Mouse (Mus musculus): ENCODE data around the gene Hist2h4. TPM values are rescaled to one million over a fixed set of nuclear protein-coding genes. Genes with fewer than 3 reads are reported as not detected.
"Not testable (repeated sequence)": the region's sequence is repeated elsewhere in the genome, so short reads cannot be mapped to it uniquely, and the experiment has no call there.

Gene Hist2h4
- polyA plus RNA-seq, 1 experiment = not detected

DNA sequence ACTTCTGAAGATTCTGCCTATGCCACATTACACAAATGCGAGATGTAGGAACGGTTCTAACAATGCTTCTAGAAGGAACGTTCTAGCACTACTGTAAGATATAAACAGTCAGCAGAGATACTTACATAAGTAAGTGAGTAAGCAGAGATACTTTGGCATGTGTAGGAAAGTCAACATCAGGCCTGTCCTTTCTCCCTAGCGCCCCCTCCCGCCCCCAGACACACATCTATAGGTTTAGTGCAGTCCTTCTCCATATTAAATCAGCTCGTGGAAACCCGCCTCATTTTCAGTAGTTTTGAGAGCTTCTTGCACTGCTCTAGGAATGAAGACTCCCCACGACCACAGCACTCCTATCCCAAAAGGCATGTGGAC is 14.3 kb upstream of the Hist2h4 start:
- Histone ChIP-seq H3K4me1 (ENCODE audit: control insufficient read depth, insufficient read depth, low read length) (peaks cover 4% of the 10 kb centered on the region), H3K27ac (ENCODE audit: insufficient read depth, low read depth, low read length) (0 out of 2 replicates have a peak overlapping the region, but pooled peaks have one; percentile 38), H3K4me3 (ENCODE audit: insufficient read depth, low read depth, low read length) (peak overlapping the region; percentile 49)
- no peak for TF ChIP-seq CTCF (IDR thresholded peaks at IDR 0.05; ENCODE audit: insufficient read depth, low read depth, low read length)
- TF ChIP-seq POLR2A (IDR thresholded peaks at IDR 0.05; ENCODE audit: insufficient read depth, low read depth, low read length) = no peak
- WGBS = 18% methylated on average over 8 of the region's 8 CpGs

DNA sequence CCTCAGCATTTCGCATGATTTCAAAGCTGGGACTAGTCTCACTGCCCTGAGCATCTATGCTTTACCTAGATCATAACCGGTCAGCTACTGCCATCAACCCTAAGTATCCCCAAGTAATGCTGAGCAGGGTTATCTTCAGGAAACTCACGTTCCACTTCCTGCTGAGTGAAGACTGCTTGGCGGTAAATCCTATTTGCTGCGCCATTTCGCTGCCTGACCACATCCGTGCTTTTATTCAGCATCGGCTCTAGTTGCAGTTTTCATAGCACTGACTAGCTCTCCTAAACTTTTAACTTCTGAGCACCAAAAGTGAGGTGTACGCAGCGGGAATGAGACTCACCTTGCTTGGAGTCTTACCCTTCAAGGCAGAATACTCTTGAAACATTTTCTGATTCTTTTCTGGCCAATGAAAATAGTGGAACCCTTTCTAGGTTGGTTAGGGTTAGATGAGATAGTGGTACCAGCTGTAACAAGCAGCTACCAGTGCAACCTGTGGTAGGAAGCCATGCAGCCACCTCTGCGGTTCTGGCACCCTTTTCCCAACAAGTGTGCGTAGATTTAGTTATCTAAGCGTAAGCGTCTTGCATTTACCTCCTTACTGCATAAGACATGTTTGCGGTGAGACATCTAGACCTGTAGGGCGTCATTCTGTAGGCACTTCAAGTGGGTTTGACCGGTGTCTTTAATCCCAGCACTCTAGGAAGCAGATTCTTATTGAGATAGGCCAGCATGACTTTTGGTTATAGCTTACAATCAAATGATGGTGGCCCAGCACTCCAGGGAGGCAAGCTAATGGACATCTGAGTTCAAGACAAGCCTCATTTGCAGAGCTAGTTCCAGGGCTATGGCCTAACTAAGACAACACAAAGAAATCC is 10.7 kb upstream of the Hist2h4 start:
- Histone ChIP-seq H3K27ac (ENCODE audit: insufficient read depth, low read depth, low read length) (no peak overlapping the region), H3K4me1 (ENCODE audit: control insufficient read depth, insufficient read depth, low read length) (peaks cover 4% of the 10 kb centered on the region), H3K4me3 (ENCODE audit: insufficient read depth, low read depth, low read length) (no peak overlapping the region)
- 93% methylated on average over 17 of the region's 17 CpGs for WGBS
- TF ChIP-seq POLR2A (IDR thresholded peaks at IDR 0.05; ENCODE audit: insufficient read depth, low read depth, low read length) (no peak), CTCF (IDR thresholded peaks at IDR 0.05; ENCODE audit: insufficient read depth, low read depth, low read length) (no peak)

DNA sequence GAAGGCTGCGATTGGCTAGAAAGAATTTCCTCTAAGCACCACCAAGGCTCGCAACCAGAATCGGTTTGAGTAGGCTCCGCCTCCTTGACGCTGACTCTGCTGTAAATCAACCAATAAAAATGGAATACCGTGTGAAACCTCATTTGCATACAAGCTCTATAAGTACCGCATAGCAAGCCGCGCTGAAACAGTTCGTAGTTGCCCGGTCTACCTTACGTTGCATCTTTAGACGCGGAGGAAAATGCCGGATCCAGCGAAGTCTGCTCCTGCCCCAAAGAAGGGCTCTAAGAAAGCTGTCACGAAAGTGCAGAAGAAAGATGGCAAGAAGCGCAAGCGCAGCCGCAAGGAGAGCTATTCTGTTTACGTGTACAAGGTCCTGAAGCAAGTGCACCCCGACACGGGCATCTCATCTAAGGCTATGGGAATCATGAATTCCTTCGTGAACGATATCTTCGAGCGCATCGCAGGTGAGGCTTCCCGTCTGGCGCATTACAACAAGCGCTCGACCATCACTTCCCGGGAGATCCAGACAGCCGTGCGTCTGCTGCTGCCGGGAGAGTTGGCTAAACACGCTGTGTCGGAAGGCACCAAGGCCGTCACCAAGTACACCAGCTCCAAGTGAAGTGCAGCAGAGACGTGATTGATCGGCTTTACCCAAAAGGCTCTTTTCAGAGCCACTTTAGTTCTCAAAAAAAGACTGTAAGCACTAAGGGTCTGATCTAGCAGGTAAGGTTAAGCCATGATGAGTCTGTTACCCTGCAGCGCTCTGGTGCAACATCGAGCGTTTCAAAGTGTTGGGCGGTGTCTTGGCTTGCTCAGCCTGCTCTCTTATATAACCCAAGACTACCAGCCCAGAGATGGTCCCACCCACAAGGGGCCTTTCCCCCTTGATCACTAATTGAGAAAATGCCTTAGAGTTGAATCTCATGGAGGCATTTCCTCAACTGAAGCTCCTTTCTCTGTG is 6.7 kb upstream of the Hist2h4 start, which contains the start of gene Hist2h2bb:
Gene Hist2h2bb, plus strand, starts transcription at position 242 of the 964 bp plus-strand sequence.
- H3K4me3 ChIP-seq (ENCODE audit: insufficient read depth, low read depth, low read length) = peak within 1 kb of the TSS; percentile 86
- no peaks in the 10 kb centered on the region for H3K4me1 ChIP-seq (ENCODE audit: control insufficient read depth, insufficient read depth, low read length)
- WGBS = under 1% methylated on average over 45 of the region's 45 CpGs
- TF ChIP-seq CTCF (IDR thresholded peaks at IDR 0.05; ENCODE audit: insufficient read depth, low read depth, low read length) (no peak), POLR2A (IDR thresholded peaks at IDR 0.05; ENCODE audit: insufficient read depth, low read depth, low read length) (peak; percentile 99)
- H3K27ac ChIP-seq (ENCODE audit: insufficient read depth, low read depth, low read length) = peak within 1 kb of the TSS; percentile 98

DNA sequence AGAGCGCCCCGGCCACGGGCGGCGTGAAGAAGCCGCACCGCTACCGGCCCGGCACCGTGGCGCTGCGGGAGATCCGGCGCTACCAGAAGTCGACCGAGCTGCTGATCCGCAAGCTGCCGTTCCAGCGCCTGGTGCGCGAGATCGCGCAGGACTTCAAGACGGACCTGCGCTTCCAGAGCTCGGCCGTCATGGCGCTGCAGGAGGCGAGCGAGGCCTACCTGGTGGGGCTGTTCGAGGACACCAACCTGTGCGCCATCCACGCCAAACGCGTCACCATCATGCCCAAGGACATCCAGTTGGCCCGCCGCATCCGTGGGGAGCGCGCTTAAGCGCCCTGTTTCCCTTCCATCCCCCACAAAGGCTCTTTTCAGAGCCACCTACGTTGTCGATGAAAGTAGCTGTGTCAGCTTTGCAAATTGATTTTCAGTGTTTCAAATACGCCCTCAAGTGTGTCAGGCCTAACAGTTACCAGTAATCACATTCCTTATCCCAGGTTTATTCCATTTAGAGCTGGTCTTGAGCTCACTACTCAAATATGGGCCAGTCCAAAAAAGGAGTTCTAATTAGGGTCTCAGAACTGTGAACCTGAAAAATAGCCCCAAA is 5.8 kb upstream of the Hist2h4 start:
- peak overlapping the region; percentile 51 for H3K4me3 ChIP-seq (ENCODE audit: insufficient read depth, low read depth, low read length)
- 0% methylated on average over 14 of the region's 44 CpGs for WGBS
- H3K27ac ChIP-seq (ENCODE audit: insufficient read depth, low read depth, low read length) = peak overlapping the region; percentile 98
- TF ChIP-seq POLR2A (IDR thresholded peaks at IDR 0.05; ENCODE audit: insufficient read depth, low read depth, low read length) = peak; percentile 49
- H3K4me1 ChIP-seq (ENCODE audit: control insufficient read depth, insufficient read depth, low read length) = not testable (repeated sequence)

DNA sequence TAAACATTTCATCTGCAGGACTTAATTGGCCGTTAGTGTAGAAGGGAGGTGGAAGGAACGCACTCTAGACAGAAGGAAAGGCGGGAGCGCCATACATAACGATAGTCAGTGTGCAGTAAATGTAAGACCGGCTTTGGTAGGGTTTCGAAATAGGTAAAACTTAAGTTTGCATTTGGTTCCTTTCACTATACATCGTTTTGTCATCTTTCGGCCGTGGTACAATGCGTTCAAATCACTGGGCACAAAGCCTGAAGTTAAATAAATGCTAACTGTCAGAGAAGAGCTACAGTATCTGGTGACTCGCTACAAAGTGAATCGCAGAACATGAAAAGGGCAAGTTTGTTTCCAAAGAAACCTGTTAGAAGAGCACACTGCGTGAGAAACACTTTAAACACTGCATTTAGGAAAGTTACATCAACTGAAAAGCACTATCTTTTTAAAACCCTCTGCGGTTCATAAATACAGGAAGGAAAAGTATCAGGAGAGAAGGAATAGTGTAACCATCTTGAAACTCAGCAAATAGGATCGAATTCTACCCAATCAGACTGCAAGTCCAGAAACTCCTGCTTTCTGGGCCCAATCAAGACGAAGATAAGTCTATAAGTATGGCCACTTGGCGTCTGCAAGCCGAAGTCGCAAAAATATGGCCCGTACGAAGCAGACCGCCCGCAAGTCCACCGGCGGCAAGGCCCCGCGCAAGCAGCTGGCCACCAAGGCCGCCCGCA is 5.1 kb upstream of the Hist2h4 start, which contains the start of gene Hist2h3b:
Gene Hist2h3b, plus strand, starts transcription at position 604 of the 725 bp plus-strand sequence.
- Histone ChIP-seq H3K4me3 (ENCODE audit: insufficient read depth, low read depth, low read length) (peak within 1 kb of the TSS; percentile 86), H3K27ac (ENCODE audit: insufficient read depth, low read depth, low read length) (peak within 1 kb of the TSS; percentile 98), H3K4me1 (ENCODE audit: control insufficient read depth, insufficient read depth, low read length) (peaks cover 3% of the 10 kb centered on the region; the same call in 1 of the 2 replicates)
- TF ChIP-seq POLR2A (IDR thresholded peaks at IDR 0.05; ENCODE audit: insufficient read depth, low read depth, low read length) (peak; percentile 86), CTCF (IDR thresholded peaks at IDR 0.05; ENCODE audit: insufficient read depth, low read depth, low read length) (no peak)
- WGBS = 5% methylated on average over 30 of the region's 30 CpGs

DNA sequence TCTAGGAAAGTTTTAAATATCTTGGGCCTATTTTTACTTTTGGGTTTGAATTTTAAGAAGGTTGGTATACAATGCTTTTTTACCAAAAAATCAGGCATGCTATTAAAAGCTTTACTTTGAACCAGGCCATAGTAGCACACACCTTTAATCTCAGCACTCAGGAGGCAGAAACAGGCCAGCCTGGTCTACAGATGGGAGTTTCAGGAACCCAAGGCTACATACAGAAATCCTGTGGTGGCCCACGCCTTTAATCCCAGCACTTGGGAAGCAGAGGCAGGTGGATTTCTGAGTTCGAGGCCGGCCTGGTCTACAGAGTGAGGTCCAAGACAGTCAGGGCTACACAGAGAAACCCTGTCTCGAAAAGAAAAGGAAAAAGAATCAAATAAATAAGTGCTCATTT is 4.4 kb upstream of the Hist2h4 start:
- H3K27ac ChIP-seq (ENCODE audit: insufficient read depth, low read depth, low read length) = peak overlapping the region; percentile 41; the same call in 1 of the 2 replicates
- 64% methylated on average over 4 of the region's 4 CpGs for WGBS
- TF ChIP-seq POLR2A (IDR thresholded peaks at IDR 0.05; ENCODE audit: insufficient read depth, low read depth, low read length) (no peak), CTCF (IDR thresholded peaks at IDR 0.05; ENCODE audit: insufficient read depth, low read depth, low read length) (no peak)
- no peak overlapping the region for H3K4me3 ChIP-seq (ENCODE audit: insufficient read depth, low read depth, low read length)
- peaks cover 3% of the 10 kb centered on the region; the same call in 1 of the 2 replicates for H3K4me1 ChIP-seq (ENCODE audit: control insufficient read depth, insufficient read depth, low read length)

DNA sequence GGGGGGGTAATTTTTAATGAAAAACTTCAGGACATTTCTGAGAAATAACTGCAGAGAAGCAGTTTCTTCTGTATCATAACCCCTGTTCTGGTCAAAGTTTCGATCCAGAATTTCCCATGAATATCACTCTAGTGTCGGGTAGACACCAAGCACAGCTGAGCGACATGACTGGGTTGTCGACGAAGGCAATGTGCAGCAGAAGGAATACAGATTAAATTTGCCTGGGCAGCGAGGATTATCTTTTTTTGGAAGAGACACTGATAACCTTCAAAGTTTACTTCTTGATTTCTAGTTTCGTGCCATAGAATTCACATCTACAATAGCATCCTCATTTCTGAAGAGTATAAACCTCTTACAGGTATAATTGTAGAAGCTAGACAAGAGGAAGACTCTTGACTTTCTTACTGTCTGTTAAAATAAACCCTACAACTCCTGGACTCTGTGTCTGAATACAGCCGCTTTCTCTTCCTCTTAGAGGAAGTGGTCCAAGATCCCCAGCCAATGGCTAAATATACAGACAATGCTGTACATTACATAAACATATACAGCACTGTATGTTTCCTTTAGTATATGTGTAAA is 3.1 kb upstream of the Hist2h4 start:
- H3K4me3 ChIP-seq (ENCODE audit: insufficient read depth, low read depth, low read length) = no peak overlapping the region
- 93% methylated on average over 8 of the region's 8 CpGs for WGBS
- no peak overlapping the region for H3K27ac ChIP-seq (ENCODE audit: insufficient read depth, low read depth, low read length)
- peaks cover 5% of the 10 kb centered on the region for H3K4me1 ChIP-seq (ENCODE audit: control insufficient read depth, insufficient read depth, low read length)
- no peak for TF ChIP-seq CTCF (IDR thresholded peaks at IDR 0.05; ENCODE audit: insufficient read depth, low read depth, low read length)
- no peak for TF ChIP-seq POLR2A (IDR thresholded peaks at IDR 0.05; ENCODE audit: insufficient read depth, low read depth, low read length)

All from olfactory bulb, adult 2 months (tissue).